25 mouse cellular contexts compared by ENCODE assay signal in the genomic region with DNA sequence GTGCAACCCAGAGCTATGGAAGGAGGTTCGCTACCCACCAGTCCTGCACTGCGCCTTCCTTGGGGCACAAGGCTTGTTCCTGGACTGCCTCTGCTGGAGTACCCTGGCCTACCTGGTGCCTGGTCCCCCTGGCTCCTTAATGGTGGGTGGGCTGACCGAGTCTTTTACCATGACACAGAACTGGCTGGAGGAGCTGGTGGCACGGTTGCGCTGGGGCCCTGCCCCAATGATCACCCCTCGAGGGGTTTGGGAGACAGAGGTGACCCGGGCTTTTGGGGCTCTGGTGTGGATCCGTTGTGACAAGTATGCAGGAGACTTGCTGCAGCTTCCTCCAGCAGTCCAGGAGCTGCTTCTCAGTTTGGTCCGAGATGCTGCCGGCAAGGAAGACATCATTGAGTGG. TPM values are rescaled to one million over a fixed set of nuclear protein-coding genes. Genes with fewer than 3 reads are reported as not detected.
DNase-seq lines count a peak whose midpoint lies in the region; ATAC-seq and TF ChIP-seq lines count a peak whose summit lies in the region.
"Had no signal": no experiment of that assay in that cellular context is flagged by ENCODE, and none has a peak within 500 bp of the region (broad histone marks: within the 10 kb centered on the region; RNA-seq: fewer than 3 reads in every experiment).

No protein-coding gene starts in this region.

- H3K27me3 ChIP-seq in E14TG2a.4 (ENCODE audit: insufficient read depth, low read length) (no peaks in the 10 kb centered on the region), ES-Bruce4 (ENCODE audit: control insufficient read depth, insufficient read depth, low read length, poor library complexity, severe bottlenecking) (no peaks in the 10 kb centered on the region)
- H3K27me3 ChIP-seq in limb, embryonic 12.5 days, result no peaks in the 10 kb centered on the region
- H3K27me3 ChIP-seq: embryonic facial prominence, embryonic 15.5 days; hindbrain, embryonic 15.5 days; liver, embryonic 12.5 days; midbrain, embryonic 15.5 days had no signal

- H3K9me3 ChIP-seq in E14TG2a.4 (ENCODE audit: low read length) (no peaks in the 10 kb centered on the region), ES-Bruce4 (replicated peaks; ENCODE audit: control insufficient read depth, insufficient read depth, low read length, poor library complexity, severe bottlenecking) (no peaks in the 10 kb centered on the region)
- H3K9me3 ChIP-seq in limb, embryonic 12.5 days, result no peaks in the 10 kb centered on the region
- H3K9me3 ChIP-seq: embryonic facial prominence, embryonic 15.5 days; hindbrain, embryonic 15.5 days; liver, embryonic 12.5 days; midbrain, embryonic 15.5 days had no signal

- H3K36me3 ChIP-seq in E14TG2a.4 (ENCODE audit: insufficient read depth, low read length), result peaks cover 39% of the 10 kb centered on the region
- peaks cover 4% of the 10 kb centered on the region; the same call in 1 of the 2 replicates for H3K36me3 ChIP-seq in ES-Bruce4 (ENCODE audit: control insufficient read depth, insufficient read depth, low read length, poor library complexity, severe bottlenecking)
- H3K36me3 ChIP-seq in limb, embryonic 12.5 days, result peaks cover 75% of the 10 kb centered on the region

- no peak for TF ChIP-seq POLR2A in ES-Bruce4 (IDR thresholded peaks at IDR 0.05; ENCODE audit: insufficient read depth, low read length)
- no peak for TF ChIP-seq POLR2A in lung, adult 2 months (IDR thresholded peaks at IDR 0.05; ENCODE audit: borderline replicate concordance, extremely low read depth, low read depth, low read length)

- H3K4me2 ChIP-seq in limb, embryonic 12.5 days, result no peak overlapping the region
- H3K4me2 ChIP-seq: embryonic facial prominence, embryonic 15.5 days; heart, embryonic 11.5 days; hindbrain, embryonic 15.5 days; liver, embryonic 12.5 days; midbrain, embryonic 15.5 days had no signal

- TF ChIP-seq CTCF in E14TG2a.4 (conservative IDR thresholded peaks at IDR 0.05; ENCODE audit: low read length), result no peak
- no peak for TF ChIP-seq CTCF in ES-Bruce4 (IDR thresholded peaks at IDR 0.05; ENCODE audit: low read depth, low read length)
- no peak for TF ChIP-seq CTCF in lung, adult 2 months (IDR thresholded peaks at IDR 0.05; ENCODE audit: insufficient read depth, low read length)

- TF ChIP-seq EP300 in ES-Bruce4 (IDR thresholded peaks at IDR 0.05; ENCODE audit: insufficient read depth, low read depth, low read length), result no peak

- DNase-seq in heart, adult 11 months, result peak; percentile 92
- no peak for DNase-seq in heart, adult 9 months (ENCODE audit: low spot score in 2 of 2)
- no peak for DNase-seq in kidney, adult 11 months
- no peak for DNase-seq in lung, adult 2 months
- DNase-seq: adrenal gland, postnatal 14 days; B cell, adult 2 months; cerebellum, adult 11 months; gastrocnemius, postnatal 14 days; heart, postnatal 36 days; kidney, adult 2 months; kidney, postnatal 36 days; left cerebral cortex, postnatal 4 days; liver, postnatal 0 days; right cerebral cortex, postnatal 4 days; thymus, adult 18-20 months; thymus, postnatal 25 days had no signal

- H3K4me3 ChIP-seq in E14TG2a.4 (replicated peaks; ENCODE audit: low read length) (peak overlapping the region; percentile 68), ES-Bruce4 (ENCODE audit: low read depth, low read length) (peak overlapping the region; percentile 46)
- no peak overlapping the region for H3K4me3 ChIP-seq in limb, embryonic 12.5 days (replicated peaks)
- H3K4me3 ChIP-seq in lung, adult 2 months (replicated peaks; ENCODE audit: extremely low read depth, low read depth, low read length), result no peak overlapping the region
- H3K4me3 ChIP-seq: embryonic facial prominence, embryonic 15.5 days; hindbrain, embryonic 15.5 days; liver, embryonic 12.5 days; midbrain, embryonic 15.5 days had no signal

- H3K4me1 ChIP-seq in E14TG2a.4 (replicated peaks; ENCODE audit: low read depth, low read length), result peaks cover 53% of the 10 kb centered on the region
- peaks cover 5% of the 10 kb centered on the region for H3K4me1 ChIP-seq in ES-Bruce4 (ENCODE audit: control insufficient read depth, insufficient read depth, low read length)
- H3K4me1 ChIP-seq in limb, embryonic 12.5 days (replicated peaks), result peaks cover 51% of the 10 kb centered on the region
- no peaks in the 10 kb centered on the region for H3K4me1 ChIP-seq in lung, adult 2 months (ENCODE audit: control insufficient read depth, insufficient read depth, low read length)

- peak overlapping the region; percentile 33; the same call in 1 of the 2 replicates for H3K9ac ChIP-seq in ES-Bruce4 (ENCODE audit: low read depth, poor library complexity, severe bottlenecking)
- H3K9ac ChIP-seq in limb, embryonic 12.5 days (replicated peaks), result no peak overlapping the region
- H3K9ac ChIP-seq: embryonic facial prominence, embryonic 15.5 days; hindbrain, embryonic 15.5 days; liver, embryonic 12.5 days; liver, postnatal 0 days; midbrain, embryonic 15.5 days had no signal

- ATAC-seq in limb, embryonic 12.5 days (ENCODE audit: insufficient number of reproducible peaks, insufficient read depth, low FRiP score, low TSS enrichment, low read depth), result no peak

- H3K27ac ChIP-seq in ES-Bruce4 (ENCODE audit: insufficient read depth, low read length), result no peak overlapping the region
- 0 out of 2 replicates have a peak overlapping the region, but pooled peaks have one; percentile 29 for H3K27ac ChIP-seq in limb, embryonic 12.5 days
- H3K27ac ChIP-seq: hindbrain, embryonic 15.5 days; liver, embryonic 12.5 days; midbrain, embryonic 15.5 days; stomach, postnatal 0 days had no signal

- 89% methylated on average over 10 of the region's 10 CpGs for WGBS in limb, embryonic 12.5 days
- WGBS in lung, adult 2 months, result 92% methylated on average over 10 of the region's 10 CpGs

RNA-seq across cellular contexts. Expression of gene Nynrin, which starts 9.2 kb away (rescaled TPM):
- 21.5 and 24.6 TPM in 2 replicates for polyA plus RNA-seq in ES-Bruce4 (2011; ENCODE audit: insufficient read depth, insufficient read length, low read depth, missing spikeins)
- polyA plus RNA-seq in limb, embryonic 12.5 days (2016; fragmentation: Nextera tagmentation; extraction: Ambion mirVana), result 38.9 and 46.0 TPM in 2 replicates
- polyA plus RNA-seq in lung, adult 2 months (2012; rRNA removed), result 9.4 and 12.4 TPM in 2 replicates

RNA-seq across cellular contexts. Expression of gene Cbln3, which starts 21.2 kb away (rescaled TPM):
- 0.21 and 0.27 TPM in 2 replicates for polyA plus RNA-seq in ES-Bruce4 (2011; ENCODE audit: insufficient read depth, insufficient read length, low read depth, missing spikeins)
- 0.20 and 0.21 TPM in 2 replicates for polyA plus RNA-seq in limb, embryonic 12.5 days (2016; fragmentation: Nextera tagmentation; extraction: Ambion mirVana)
- polyA plus RNA-seq in lung, adult 2 months (2012; rRNA removed), result 0.15 and 0.34 TPM in 2 replicates

RNA-seq across cellular contexts. Expression of gene Khnyn, which starts 21.8 kb away (rescaled TPM):
- 29.8 and 30.9 TPM in 2 replicates for polyA plus RNA-seq in ES-Bruce4 (2011; ENCODE audit: insufficient read depth, insufficient read length, low read depth, missing spikeins)
- 36.9 and 38.8 TPM in 2 replicates for polyA plus RNA-seq in limb, embryonic 12.5 days (2016; fragmentation: Nextera tagmentation; extraction: Ambion mirVana)
- 20.3 and 24.2 TPM in 2 replicates for polyA plus RNA-seq in lung, adult 2 months (2012; rRNA removed)

RNA-seq across cellular contexts. Expression of gene Sdr39u1, which starts 37.1 kb away (rescaled TPM):
- 7.9 and 13.2 TPM in 2 replicates for polyA plus RNA-seq in ES-Bruce4 (2011; ENCODE audit: insufficient read depth, insufficient read length, low read depth, missing spikeins)
- polyA plus RNA-seq in limb, embryonic 12.5 days (2016; fragmentation: Nextera tagmentation; extraction: Ambion mirVana), result 81.7 and 86.3 TPM in 2 replicates
- 37.6 and 51.9 TPM in 2 replicates for polyA plus RNA-seq in lung, adult 2 months (2012; rRNA removed)

RNA-seq across cellular contexts. Expression of gene Nfatc4, which starts 40.0 kb away (rescaled TPM):
- polyA plus RNA-seq in ES-Bruce4 (2011; ENCODE audit: insufficient read depth, insufficient read length, low read depth, missing spikeins), result 57.0 and 57.7 TPM in 2 replicates
- polyA plus RNA-seq in limb, embryonic 12.5 days (2016; fragmentation: Nextera tagmentation; extraction: Ambion mirVana), result 147 and 151 TPM in 2 replicates
- 26.4 and 27.3 TPM in 2 replicates for polyA plus RNA-seq in lung, adult 2 months (2012; rRNA removed)

Comparison
In these comparisons a context has a peak if more than half of its experiments do, and no peak if none do; other contexts are left out.
1. H3K4me3 ChIP-seq: peak in E14TG2a.4 (single experiment) and ES-Bruce4 (single experiment); none in limb, embryonic 12.5 days (single experiment) and lung, adult 2 months (single experiment).